Mouse (Mus musculus): ENCODE data around the gene Yes1. TPM values are rescaled to one million over a fixed set of nuclear protein-coding genes. Genes with fewer than 3 reads are reported as not detected.
"Not testable (repeated sequence)": the region's sequence is repeated elsewhere in the genome, so short reads cannot be mapped to it uniquely, and the experiment has no call there.

Gene Yes1
- polyA plus RNA-seq, 1 experiment from 2014 or later = 18.8 TPM

- Histone ChIP-seq H3K9me3 (replicated peaks) (no peaks in the 10 kb centered on the region), H3K9ac (replicated peaks) (no peak overlapping the region), H3K4me1 (no peaks in the 10 kb centered on the region), H3K27me3 (replicated peaks) (no peaks in the 10 kb centered on the region), H3K4me2 (no peak overlapping the region), H3K27ac (replicated peaks) (no peak overlapping the region), H3K36me3 (no peaks in the 10 kb centered on the region), H3K4me3 (replicated peaks) (no peak overlapping the region)
- ATAC-seq (ENCODE audit: low FRiP score) = no peak
- 86% methylated on average over 7 of the region's 7 CpGs for WGBS
Observed at GRCm38 (mm10) chr5:32728300-32728699, 117.3 kb downstream of the Yes1 start.

DNA sequence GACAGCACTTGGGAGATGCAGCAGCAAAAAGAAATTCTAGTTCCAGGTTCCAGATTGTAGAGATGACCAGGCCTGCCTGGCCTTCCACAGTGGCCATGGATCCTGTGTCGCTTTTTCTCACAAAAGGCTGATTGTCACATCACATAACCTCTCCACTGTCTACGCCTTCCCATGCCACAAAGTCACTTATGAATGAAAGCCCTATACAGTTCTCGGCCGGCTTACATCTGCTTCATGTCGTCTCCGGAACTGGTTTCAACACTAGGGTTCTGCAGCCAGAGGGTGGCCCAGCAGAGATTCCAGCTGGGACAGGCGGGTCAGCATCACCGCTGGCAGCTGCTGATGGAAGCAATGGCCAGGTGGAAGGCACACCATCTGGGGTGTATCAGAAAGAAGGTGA lies 117.9 kb downstream of the Yes1 start:
- WGBS = 87% methylated on average over 8 of the region's 8 CpGs
- ATAC-seq (ENCODE audit: low FRiP score) = no peak

GRCm38 (mm10) chr5:32733892-32734291 lies 122.9 kb downstream of the Yes1 start:
- 97% methylated on average over 6 of the region's 6 CpGs for WGBS
- H3K9me3 ChIP-seq (replicated peaks); H3K9ac ChIP-seq (replicated peaks); ATAC-seq (ENCODE audit: low FRiP score); H3K27ac ChIP-seq (replicated peaks); H3K27me3 ChIP-seq (replicated peaks); H3K4me2 ChIP-seq; H3K4me1 ChIP-seq; H3K4me3 ChIP-seq (replicated peaks): not testable (repeated sequence)
- peaks cover 17% of the 10 kb centered on the region for H3K36me3 ChIP-seq

More for the DNA sequence above, 117.9 kb downstream of the Yes1 start:
- no peak overlapping the region for H3K9ac ChIP-seq (replicated peaks)
- H3K4me3 ChIP-seq (replicated peaks) = no peak overlapping the region
- H3K9me3 ChIP-seq (replicated peaks) = no peaks in the 10 kb centered on the region
- no peak overlapping the region for H3K4me2 ChIP-seq
- no peaks in the 10 kb centered on the region for H3K4me1 ChIP-seq
- H3K27me3 ChIP-seq (replicated peaks) = no peaks in the 10 kb centered on the region
- H3K27ac ChIP-seq (replicated peaks) = no peak overlapping the region
- H3K36me3 ChIP-seq = peaks cover 4% of the 10 kb centered on the region

GRCm38 (mm10) chr5:32735779-32736178 lies 124.8 kb downstream of the Yes1 start:
- WGBS = 90% methylated on average over 6 of the region's 6 CpGs
- Histone ChIP-seq H3K36me3 (peaks cover 17% of the 10 kb centered on the region), H3K27ac (replicated peaks) (no peak overlapping the region), H3K4me2 (no peak overlapping the region), H3K4me1 (peaks cover 4% of the 10 kb centered on the region; the same call in 1 of the 2 replicates), H3K9me3 (replicated peaks) (no peaks in the 10 kb centered on the region), H3K4me3 (replicated peaks) (no peak overlapping the region), H3K9ac (replicated peaks) (no peak overlapping the region), H3K27me3 (replicated peaks) (no peaks in the 10 kb centered on the region)
- no peak for ATAC-seq (ENCODE audit: low FRiP score)

Other genes with a start within 250 kb of the Yes1 start
- gene Ppp1cb, start 152.3 kb upstream of the Yes1 start, polyA plus RNA-seq (2015; fragmentation: Nextera tagmentation; extraction: Ambion mirVana) = 198 and 203 TPM in 2 replicates
- gene Pisd, start 174.5 kb downstream of the Yes1 start, polyA plus RNA-seq (2015; fragmentation: Nextera tagmentation; extraction: Ambion mirVana) = 86.4 and 92.2 TPM in 2 replicates
- gene Gm20671, start 215.9 kb downstream of the Yes1 start, polyA plus RNA-seq (2015; fragmentation: Nextera tagmentation; extraction: Ambion mirVana) = not detected in 2 replicates
- 9.6 and 10.2 TPM in 2 replicates for gene Prr14l, start 243.1 kb downstream of the Yes1 start, polyA plus RNA-seq (2015; fragmentation: Nextera tagmentation; extraction: Ambion mirVana)

Data from neural tube, embryonic 15.5 days (tissue).